Mouse (Mus musculus) adrenal gland, postnatal 14 days (tissue): ENCODE measurements around the gene Atxn7l1. TPM values are rescaled to one million over a fixed set of nuclear protein-coding genes. Genes with fewer than 3 reads are reported as not detected.
A peak's percentile ranks its signal among the peaks of the same experiment; 100 is the strongest.
"Not testable (repeated sequence)": the region's sequence is repeated elsewhere in the genome, so short reads cannot be mapped to it uniquely, and the experiment has no call there.

Experiments used
- DNase-seq: peaks from one replicate; pipeline ENCODE4 v3.0.0; 2021; ENCODE audit warnings: mixed read lengths
- total RNA-seq: library from RNA; stranded (reverse); gene quantifications from 2 replicates; pipeline ENCODE4 v1.2.3, GENCODE M21; 2021

Atxn7l1 gene
- total RNA-seq, 1 experiment from 2014 or later: 26.0 TPM

DNA sequence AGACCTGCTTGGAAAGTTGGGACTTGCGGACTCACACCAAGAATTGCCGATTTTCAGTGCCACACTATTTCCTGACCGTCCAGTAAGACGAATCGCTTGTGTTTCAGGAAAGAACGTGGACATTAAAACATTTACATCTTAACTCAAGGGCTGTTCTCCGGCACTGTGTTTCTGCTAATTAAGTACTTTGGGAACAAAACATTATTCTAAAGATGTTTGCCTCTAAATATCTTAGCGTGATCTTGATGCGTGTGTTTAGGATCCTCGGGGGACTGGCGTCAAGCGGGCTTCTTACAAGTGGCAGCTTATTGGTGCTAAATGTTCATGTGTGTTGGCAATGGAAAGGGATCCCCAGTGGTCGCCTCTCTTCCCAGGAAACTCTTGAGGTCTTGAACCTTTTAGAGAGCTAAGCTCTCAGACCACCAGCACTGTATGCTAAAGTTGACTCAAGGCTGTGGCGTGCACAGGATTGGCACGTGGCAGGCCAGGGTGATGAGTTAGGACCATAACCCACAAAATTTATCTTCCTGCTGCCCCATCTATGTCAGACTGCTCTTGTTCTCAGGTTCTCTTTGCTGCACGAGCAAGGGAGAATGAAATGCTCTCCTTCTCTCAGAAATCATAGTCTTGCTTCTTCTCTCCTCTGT is 2.2 kb downstream of the Atxn7l1 start:
- DNase-seq: no peak

DNA sequence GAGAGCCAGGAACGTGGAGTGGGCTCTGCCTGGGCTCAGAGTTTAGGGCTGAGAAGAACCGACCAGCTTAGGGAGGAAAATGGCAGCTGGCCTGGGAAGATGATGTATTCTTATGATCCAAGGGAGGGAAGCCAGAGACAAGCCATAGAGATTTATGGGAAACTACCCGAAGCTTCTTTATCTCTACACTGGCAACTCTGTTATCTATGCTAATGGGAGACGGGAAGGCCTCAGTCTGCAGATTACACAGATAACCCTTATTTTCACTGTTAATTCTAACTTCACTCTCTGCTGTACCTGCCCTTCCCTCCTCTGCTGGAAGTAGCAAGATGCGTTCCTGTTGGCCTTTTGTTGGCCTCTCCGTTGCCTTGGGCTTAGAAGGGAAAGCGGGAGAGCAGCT is 5.6 kb downstream of the Atxn7l1 start:
- no peak for DNase-seq

DNA sequence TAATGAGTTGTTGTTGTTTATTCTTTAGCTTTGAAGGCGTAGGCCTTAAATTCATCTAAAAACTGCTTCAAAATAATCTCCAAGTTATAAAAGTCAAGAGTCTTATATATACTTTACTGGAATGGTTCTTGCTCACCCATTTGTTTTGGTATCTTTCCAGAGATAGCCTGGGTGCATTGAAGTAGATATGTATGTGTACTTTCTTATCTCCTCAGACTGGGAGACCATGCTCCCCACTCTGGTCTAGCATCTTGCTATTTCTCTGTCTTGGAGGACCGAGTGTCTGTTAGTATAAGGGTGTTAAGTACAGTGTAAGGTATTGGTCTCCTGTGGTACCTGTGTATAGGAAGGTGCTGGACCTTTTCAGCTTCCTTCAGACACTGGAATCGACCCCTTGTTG is 6.4 kb downstream of the Atxn7l1 start:
- no peak for DNase-seq

DNA sequence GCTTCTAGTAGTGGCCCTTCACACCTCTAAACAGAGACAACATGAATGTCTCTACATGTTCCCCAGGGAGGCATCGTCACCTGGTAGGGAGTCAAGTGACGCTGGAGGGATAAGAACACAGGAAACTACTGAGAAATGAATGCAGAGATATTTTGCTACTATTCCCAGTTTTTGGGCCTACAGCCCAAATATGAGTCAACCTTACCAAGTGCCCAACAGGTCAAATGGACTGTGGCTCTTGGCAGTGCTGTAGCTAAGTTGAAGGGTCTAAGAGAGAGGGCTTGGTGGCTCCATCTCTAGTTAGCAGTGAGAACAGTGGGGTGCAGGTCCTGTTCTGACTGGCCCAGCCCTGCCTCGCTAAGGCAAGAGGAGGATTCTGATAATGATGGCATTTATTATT is 7.2 kb downstream of the Atxn7l1 start:
- DNase-seq: no peak

DNA sequence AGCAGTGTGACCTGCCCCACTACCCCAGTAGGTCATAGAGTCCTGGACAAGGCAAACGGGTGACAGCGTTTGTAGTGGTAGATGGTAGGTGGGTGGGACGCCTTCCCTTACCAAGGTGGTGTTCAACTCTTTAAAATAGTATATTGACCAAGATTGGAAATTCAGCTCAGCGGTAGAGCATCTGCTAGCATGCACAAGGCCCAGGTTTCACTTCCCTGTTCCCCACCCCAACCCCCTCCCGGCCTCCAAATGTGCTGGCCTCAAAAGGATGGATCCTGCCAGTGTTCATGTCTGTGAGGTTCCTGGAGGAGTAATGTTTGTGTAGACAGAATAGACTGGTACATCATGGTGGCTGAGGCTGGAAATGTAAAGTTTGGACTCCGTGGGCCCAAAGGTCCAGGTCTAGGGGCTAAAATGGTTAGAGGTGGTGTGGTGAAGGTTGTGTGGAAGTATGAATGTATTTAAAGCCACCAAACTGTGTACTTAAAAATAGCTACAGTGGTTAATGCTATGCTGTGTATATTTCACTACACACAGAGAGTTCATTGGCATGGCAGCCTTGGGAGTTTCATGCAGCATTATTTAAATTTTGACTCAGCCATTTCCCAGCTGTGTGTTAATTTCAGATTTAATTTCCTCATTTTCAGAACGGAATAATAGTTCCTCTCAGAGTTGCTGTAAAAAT is 9.0 kb downstream of the Atxn7l1 start:
- DNase-seq: no peak

DNA sequence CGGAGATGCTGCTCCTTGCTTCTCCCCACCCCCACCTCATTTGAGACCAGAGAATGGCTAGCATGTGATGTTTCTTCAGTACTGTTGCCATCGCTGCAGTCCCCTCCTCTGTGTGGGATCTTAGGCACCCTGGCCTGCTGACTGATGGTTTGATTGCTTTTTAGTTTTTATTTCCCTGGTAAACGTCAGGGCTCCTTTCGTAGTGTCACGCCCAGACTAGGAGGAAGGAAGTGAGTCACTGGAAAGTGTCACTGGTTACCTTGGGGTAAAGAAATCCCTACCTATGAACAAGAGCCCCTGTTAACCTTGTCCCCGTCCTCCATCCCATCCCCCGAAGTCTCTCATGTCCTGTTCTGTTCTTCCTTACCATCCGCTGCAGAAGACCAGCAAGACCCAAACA is 10.8 kb downstream of the Atxn7l1 start:
- no peak for DNase-seq

DNA sequence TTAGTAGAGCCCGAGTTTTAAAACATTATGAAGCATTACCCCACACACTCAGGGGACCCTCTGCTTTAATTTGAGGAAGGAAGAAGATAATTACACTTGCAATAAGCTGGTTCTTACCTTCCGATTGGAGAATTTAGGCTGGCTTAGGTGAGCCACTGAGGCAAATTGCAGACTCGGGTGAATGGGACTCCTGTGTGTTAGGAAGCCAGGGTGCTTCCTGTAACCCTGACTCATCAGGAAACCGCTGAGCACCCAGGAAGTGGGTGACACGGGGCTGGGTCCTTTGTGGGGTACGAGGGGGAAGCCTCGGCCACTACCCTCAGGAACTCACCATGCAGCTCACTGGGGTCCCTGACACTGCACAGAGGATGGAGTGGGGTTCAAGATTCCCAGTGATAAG is 12.9 kb downstream of the Atxn7l1 start:
- no peak for DNase-seq

DNA sequence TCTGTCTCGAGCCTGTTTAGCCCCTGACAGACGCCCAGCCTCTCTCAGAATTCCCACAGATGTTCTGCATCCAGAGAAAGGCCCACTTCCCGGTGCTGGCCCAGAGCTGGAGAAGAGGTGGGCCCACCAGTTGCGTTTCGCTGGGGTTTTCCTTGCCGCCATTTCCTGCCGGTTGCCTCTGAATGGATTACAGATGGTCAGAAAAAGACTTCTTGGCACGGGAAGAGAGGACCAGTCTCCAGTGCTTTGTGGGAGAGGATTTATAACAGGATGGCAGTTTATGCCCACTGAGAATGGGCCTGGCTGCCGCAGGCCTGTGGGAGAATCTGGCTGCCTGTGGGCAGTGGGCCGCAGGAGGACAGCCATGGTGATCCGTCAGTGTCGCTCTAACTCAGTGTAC is 15.0 kb downstream of the Atxn7l1 start:
- no peak for DNase-seq

DNA sequence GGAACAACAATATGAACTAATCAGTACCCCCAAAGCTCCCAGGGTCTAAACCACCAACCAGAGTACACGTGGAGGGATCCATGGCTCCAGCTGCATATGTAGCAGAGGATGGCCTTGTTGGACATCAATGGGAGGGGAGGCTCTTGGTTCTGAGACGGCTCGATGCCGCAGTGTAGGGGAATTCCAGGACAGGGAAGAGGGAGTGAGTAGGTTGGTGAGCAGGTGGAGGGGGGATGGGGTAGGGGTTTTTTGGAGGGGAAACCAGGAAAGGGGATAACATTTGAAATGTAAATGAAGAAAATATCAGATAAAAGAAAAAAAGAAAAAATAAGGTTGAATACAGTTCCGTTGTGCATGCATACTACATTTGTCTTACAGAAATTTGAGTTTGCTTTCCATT is 16.5 kb downstream of the Atxn7l1 start:
- not testable (repeated sequence) for DNase-seq

DNA sequence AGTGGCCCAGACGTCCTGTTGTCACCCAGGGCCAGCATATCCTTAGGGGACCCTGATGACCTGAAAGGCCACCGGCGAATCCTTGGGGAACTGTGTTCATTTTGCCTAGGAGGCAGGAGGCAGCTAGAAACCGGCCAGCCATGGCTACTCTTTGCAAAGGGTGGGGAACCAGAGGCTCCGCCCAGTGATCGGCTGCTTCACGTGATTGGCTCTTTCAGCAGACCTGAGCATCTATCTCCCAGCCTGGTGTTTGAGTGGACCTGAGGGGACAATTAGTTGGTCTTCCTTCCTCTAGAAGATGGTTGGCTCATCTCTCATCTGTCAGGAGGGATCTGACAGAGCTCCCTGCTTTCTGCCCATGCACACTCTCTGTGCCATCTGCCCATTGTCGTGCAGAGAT is 19.2 kb downstream of the Atxn7l1 start:
- DNase-seq: peak; percentile 48

DNA sequence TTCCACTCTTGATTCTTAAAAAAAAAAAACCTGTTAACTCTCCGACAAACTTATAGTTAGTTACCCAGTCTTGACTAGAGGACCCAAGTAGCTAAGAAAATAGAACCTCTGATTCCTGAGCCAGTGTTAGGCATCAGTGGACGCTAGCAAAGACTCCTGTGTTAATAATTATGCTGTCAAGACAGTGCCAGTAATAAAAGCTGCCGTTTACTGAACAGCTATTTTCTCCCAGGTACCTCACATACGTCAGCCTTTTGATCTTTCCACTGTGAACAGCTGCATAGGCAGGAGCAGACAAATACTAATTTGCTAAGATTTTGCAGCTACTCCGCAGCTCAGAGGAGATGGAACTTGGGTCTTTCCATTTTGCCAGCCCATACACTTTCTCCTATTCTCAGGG is 20.1 kb downstream of the Atxn7l1 start:
- no peak for DNase-seq

DNA sequence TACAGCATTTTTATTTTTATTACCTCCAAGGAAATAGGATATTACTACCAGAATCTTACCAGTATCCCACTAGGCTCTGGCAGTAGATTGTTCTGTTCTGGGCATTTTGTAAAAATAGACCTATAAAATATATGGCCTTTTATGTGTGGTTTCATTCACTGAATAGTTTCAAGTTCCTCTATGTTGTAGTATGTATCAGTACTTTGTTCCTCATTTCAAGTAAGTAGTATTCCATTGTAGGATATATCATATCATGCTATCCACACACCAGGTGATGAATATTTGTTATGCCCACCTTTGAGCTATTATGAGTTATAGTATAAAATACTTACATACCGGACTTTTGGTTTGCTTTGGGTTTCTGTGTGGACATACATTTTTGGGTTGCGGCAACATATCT is 21.0 kb downstream of the Atxn7l1 start:
- no peak for DNase-seq

DNA sequence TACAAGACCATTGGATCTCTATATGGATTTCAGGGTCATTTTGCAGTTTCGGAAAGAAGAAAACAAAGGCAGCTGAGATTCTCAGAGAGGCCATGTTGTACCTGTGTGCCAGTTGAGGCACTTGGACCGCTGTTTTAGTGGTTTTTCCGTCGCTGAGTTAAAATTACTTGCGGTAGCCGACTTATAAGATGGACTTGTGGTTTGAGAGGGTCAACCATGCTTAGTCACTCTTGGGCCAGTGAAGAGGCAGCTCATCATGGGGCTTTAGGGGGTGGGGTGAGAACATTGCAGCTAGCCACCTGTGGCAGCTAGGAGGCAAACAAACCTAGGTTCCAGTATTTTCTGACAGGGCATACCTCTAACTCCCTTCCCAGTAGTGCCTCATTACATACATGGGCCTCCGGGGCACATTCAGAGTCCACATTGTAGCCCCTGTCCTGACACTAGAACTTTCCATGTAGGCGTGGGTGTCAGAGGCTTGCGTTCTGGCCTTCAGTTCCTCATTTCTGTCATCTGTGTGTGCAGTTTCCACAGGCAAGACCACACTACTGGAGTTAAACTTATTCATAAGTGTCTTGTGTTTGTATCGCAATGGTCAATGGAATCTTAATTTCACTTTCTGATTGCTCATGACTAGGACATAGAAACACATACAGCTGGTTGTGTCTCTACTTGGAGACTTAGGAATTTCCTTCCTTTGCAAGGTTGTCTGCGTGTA is 22.4 kb downstream of the Atxn7l1 start:
- DNase-seq: no peak

DNA sequence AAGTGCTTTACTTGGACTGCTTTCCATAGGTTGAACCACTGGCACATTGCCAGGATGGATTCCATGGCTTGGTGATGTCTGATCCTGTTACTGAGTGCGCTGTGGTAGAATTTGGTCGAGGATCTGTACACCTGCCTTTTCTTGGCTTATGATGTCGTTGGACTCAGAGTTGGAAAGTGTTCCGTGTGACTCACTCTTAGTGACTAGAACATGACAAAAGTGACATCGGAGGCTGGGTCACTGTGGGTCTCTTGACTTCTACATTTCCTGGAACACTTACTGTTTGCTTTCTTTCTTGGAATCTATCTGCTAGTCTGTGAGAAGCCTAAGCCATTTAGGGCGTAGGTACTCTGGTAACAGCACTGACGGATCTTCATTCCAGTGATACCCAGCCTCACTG is 23.3 kb downstream of the Atxn7l1 start:
- no peak for DNase-seq

DNA sequence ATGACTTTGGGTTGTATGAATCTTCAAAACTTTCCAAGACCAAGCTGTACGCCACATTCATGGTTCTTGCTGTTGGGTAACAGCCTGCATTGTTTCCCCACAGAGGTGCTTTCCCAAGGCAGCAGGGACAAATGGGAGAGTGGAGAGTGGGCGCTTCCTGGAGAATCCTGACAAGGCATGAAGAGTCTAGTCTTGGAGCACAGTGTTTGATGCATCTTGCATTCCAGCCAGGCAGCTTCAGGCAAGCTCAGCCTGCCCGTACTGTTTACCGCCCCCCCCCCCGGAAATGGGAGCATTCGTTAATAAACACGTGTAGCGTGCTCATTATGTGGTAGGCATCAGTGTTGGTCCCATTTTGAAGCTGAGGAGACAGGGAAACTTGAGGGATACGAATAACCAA is 25.4 kb downstream of the Atxn7l1 start:
- DNase-seq: no peak

DNA sequence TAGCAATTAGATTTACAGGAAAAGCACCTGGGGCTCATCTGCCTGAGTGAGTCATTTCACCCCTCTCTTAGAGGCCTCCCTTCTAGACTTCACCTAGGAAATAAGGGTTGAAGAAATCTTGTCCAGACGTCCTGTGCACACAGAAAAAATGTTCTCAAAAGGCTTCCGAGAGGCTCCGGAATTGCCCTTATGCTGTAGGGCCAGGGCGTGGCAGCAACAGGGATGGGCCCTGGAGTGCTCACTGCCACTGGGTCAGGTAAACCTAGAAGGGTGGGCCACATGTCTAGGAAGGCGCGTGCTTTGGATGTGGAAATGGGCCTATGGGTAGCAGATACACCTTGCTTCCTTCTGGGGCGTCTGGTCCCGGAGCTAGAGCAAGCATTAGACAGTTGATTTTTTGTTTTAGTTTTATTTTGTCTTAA is 26.2 kb downstream of the Atxn7l1 start:
- no peak for DNase-seq

DNA sequence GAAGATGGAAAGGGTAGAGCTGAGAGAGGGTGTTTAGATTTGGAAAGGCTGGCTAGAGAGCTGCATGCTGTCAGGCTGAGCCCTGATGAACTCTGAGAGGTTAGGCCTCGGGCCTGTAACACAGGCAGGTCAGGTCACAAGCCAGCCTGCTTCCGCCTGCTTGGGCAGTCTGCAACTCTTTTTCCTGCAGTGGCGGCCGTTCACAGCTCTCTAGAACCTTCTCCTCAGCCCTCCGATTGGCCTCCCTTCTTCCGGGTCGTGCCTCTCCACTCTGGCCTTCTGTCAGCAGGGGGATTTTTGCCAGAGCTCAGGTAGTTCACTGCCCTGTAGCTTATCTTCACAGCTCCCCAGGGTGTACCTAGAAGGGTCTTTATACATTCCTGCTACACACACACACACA is 26.7 kb downstream of the Atxn7l1 start:
- no peak for DNase-seq

DNA sequence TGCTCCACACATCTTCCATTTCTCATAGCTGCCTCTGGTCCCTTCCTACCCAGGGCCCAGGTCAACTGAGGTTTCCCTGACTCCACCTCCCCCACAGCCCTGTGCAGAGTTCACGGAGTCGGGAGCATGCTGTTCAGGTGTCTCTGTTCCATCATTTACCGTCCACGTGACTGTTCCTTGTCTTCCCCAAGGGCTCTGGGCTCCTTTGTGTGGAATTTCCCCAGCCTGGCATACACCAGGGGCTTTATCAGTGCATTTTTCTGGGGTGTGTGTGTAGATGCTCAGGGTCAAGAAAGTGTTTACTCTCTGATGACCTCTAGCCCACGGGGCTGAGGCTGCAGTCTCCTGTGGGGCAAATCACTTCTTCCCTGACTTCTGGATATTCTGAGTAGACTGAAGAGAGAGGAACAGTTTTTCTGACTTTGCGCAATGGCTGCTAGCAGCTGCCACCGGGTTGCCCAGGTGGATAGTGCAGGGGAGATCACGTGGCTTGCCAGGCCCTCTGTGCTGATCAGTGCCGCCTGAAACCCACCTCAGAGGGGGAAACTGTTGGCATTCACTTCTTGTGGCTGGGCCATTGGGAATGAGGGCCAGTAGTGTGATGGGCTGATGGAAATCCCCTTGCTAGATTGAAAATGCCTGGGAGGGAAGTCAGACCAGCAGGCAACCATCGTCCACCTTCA is 27.3 kb downstream of the Atxn7l1 start:
- no peak for DNase-seq

DNA sequence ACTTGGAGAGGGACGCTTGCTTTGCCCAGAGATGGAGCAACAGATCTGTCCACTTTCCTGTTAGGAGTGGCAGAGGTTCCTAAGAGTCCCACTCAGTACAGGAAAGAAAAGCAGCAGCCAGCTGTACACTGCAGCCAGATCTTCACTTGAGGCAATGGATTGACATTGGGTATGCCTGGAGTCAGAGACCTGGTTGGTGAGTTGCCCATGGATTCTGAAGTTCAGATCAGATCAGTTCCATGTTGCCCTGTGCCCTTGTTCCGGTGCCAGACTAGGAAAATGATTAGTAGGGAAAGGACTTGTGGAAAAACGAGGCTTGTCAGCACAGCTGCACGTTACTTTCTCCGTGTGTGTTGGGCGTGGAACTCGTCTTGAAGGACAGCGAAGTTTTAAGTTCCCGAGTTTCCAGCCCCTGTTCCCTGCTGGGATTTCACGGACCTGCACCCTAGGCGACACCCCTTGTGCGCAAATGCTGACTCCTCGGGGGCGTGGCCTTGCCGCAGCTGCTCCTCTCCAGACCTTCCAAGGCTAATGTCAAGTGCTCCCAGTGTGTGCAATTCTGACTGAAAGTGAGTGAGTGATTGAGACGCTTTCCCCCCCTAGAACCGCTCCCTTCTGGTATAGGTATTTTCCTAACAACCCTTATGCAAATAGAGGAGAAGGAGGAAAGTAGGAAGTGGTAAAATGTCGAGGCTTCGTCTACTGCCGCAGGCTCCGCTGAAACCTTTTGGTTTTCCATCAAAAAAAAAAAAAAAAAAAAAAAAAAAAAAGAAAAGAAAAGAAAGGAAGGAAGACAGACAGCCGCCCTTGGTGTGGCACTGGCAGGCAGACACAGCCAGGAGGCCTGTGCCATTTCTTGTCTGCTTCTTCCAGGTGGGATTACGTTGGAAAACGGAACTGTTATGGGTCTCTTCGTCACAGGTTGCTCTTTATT is 28.4 kb downstream of the Atxn7l1 start:
- DNase-seq: peak; percentile 89

DNA sequence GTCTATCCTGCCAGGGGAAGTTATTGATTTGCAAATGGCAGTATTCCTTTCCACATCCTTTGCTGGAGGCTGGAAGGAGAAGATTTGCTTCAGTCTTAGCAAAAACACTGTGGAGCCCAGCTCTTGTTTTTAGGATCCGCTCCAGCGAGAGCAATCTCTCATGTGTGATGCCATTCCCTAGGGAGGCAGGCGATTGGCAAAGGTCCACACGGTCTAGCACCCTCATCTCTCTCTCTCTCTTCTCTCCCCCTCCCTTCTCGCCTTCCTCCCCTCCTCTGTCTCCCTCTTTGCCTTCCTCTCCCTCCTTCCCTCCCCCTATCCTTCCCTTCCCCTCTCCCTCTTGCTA is 29.0 kb downstream of the Atxn7l1 start:
- DNase-seq: peak; percentile 63

DNA sequence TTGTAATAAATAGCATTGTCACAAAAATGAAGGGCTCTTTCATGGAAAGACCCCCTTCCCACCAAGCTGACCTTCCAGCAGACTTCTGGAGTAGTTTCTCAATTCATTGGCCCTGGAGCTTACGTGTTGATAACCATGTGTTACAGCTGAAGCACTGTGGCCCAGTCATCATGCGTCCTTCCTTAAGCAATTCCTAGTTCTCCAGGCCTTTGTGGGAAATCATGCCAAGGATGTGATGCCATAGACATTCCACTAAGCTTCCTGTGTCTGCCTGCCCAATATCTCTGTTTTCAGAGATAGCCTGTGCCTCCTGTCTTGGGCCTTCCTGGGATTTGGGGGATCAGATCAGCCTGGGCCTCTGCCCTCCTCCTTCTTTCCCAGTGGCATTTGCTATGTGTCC is 32.9 kb downstream of the Atxn7l1 start:
- DNase-seq: no peak

DNA sequence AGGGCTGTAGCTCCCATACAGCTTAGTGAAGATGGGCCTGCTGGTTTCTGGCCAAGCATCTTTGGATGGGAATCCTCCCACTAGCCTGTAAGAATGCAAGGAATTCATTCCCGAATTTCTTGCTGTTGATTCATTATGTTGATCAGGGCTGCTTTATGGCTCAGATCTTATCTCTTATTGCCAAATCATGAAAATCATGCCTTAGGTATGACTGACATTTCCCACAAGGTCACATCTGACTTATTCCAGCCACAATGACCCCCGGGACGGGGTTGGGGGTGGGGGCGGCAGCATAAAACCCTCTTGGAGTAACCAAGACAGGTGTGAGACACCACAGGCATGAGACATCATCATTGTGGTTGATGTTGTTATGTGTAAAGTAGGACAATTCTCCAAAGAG is 34.4 kb downstream of the Atxn7l1 start:
- DNase-seq: no peak
